ENCODE assay signal across 19 mouse cellular contexts in genomic region chr19:46998953-46999352, GRCm38 (mm10). TPM values are rescaled to one million over a fixed set of nuclear protein-coding genes. Genes with fewer than 3 reads are reported as not detected.
A peak's percentile ranks its signal among the peaks of the same experiment; 100 is the strongest.
DNase-seq lines count a peak whose midpoint lies in the region; ATAC-seq and TF ChIP-seq lines count a peak whose summit lies in the region.
"Had no signal": no experiment of that assay in that cellular context is flagged by ENCODE, and none has a peak within 500 bp of the region (broad histone marks: within the 10 kb centered on the region; RNA-seq: fewer than 3 reads in every experiment).

No protein-coding gene starts in this region.

- no peak overlapping the region for H3K9ac ChIP-seq in liver, embryonic 13.5 days
- no peak overlapping the region for H3K9ac ChIP-seq in liver, postnatal 0 days (replicated peaks)
- H3K9ac ChIP-seq: embryonic facial prominence, embryonic 12.5 days; forebrain, postnatal 0 days; heart, embryonic 12.5 days; hindbrain, embryonic 15.5 days had no signal

- peak; percentile 47 for ATAC-seq in liver, embryonic 13.5 days (ENCODE audit: low read depth)
- ATAC-seq in liver, postnatal 0 days, result 0 out of 2 replicates have a peak, but pooled peaks have one; percentile 48

- TF ChIP-seq CTCF in left cerebral cortex, adult 2 months (IDR thresholded peaks at IDR 0.05), result no peak
- no peak for TF ChIP-seq CTCF in liver, postnatal 0 days (IDR thresholded peaks at IDR 0.05; ENCODE audit: low read depth)

- H3K4me1 ChIP-seq in liver, embryonic 13.5 days (replicated peaks), result peaks cover 18% of the 10 kb centered on the region
- H3K4me1 ChIP-seq in liver, postnatal 0 days (ENCODE audit: insufficient read depth), result no peaks in the 10 kb centered on the region
- H3K4me1 ChIP-seq: embryonic facial prominence, embryonic 12.5 days; heart, embryonic 12.5 days; hindbrain, embryonic 10.5 days; hindbrain, embryonic 15.5 days had no signal

- peak overlapping the region; percentile 67; the same call in 1 of the 2 replicates for H3K27ac ChIP-seq in left cerebral cortex, adult 2 months
- H3K27ac ChIP-seq in liver, embryonic 13.5 days, result peak overlapping the region; percentile 81
- no peak overlapping the region for H3K27ac ChIP-seq in liver, postnatal 0 days (ENCODE audit: low read depth)
- H3K27ac ChIP-seq: embryonic facial prominence, embryonic 12.5 days; gastrocnemius, adult 2 months; hindbrain, embryonic 10.5 days; hindbrain, embryonic 15.5 days had no signal

- TF ChIP-seq EP300 in liver, postnatal 0 days (IDR thresholded peaks at IDR 0.05; ENCODE audit: low read depth), result 0 out of 2 replicates have a peak, but pooled peaks have one; percentile 28

- no peak for DNase-seq in left cerebral cortex, adult 2 months (ENCODE audit: extremely low spot score in 1 of 2, low spot score in 2 of 2)
- no peak for DNase-seq in left cerebral cortex, adult 18-20 months (ENCODE audit: low spot score in 2 of 2)
- DNase-seq in liver, embryonic 13.5 days, result no peak
- no peak for DNase-seq in liver, postnatal 0 days
- DNase-seq in right cerebral cortex, postnatal 14 days, result no peak
- DNase-seq in urinary bladder, adult 18-20 months (ENCODE audit: low spot score in 2 of 2), result no peak
- DNase-seq: adrenal gland, adult 8-10 months; adrenal gland, postnatal 36 days; cerebellum, postnatal 14 days; gastrocnemius, adult 2 months; gastrocnemius, postnatal 25 days had no signal

- intact Hi-C loops in left cerebral cortex, adult 2 months (cut with DNase I), result no loop called here

- WGBS in liver, embryonic 13.5 days (ENCODE audit: insufficient replicate concordance), result 34% methylated on average over 4 of the region's 4 CpGs
- 49% methylated on average over 4 of the region's 4 CpGs for WGBS in liver, postnatal 0 days (ENCODE audit: insufficient replicate concordance)

- no peaks in the 10 kb centered on the region for H3K36me3 ChIP-seq in liver, embryonic 13.5 days
- H3K36me3 ChIP-seq in liver, postnatal 0 days (replicated peaks; ENCODE audit: insufficient read depth, low read length), result no peaks in the 10 kb centered on the region
- H3K36me3 ChIP-seq: embryonic facial prominence, embryonic 12.5 days; heart, embryonic 12.5 days; hindbrain, embryonic 10.5 days; hindbrain, embryonic 15.5 days had no signal

- H3K27me3 ChIP-seq in liver, embryonic 13.5 days, result no peaks in the 10 kb centered on the region
- H3K27me3 ChIP-seq in liver, postnatal 0 days (ENCODE audit: insufficient read depth, low read length), result no peaks in the 10 kb centered on the region
- H3K27me3 ChIP-seq: CH12.LX; embryonic facial prominence, embryonic 12.5 days; heart, embryonic 12.5 days; hindbrain, embryonic 15.5 days had no signal

- H3K4me3 ChIP-seq in left cerebral cortex, adult 2 months, result no peak overlapping the region
- H3K4me3 ChIP-seq in liver, embryonic 13.5 days (replicated peaks), result no peak overlapping the region
- no peak overlapping the region for H3K4me3 ChIP-seq in liver, postnatal 0 days (ENCODE audit: low read depth, low read length)
- H3K4me3 ChIP-seq: embryonic facial prominence, embryonic 12.5 days; gastrocnemius, adult 2 months; heart, embryonic 12.5 days; hindbrain, embryonic 10.5 days; hindbrain, embryonic 15.5 days had no signal

- H3K4me2 ChIP-seq in liver, embryonic 13.5 days, result peak overlapping the region; percentile 43
- no peak overlapping the region for H3K4me2 ChIP-seq in liver, postnatal 0 days (ENCODE audit: low read depth, low read length)
- H3K4me2 ChIP-seq: embryonic facial prominence, embryonic 12.5 days; heart, embryonic 12.5 days; hindbrain, embryonic 15.5 days had no signal

- no peaks in the 10 kb centered on the region for H3K9me3 ChIP-seq in liver, embryonic 13.5 days (replicated peaks)
- H3K9me3 ChIP-seq in liver, postnatal 0 days (ENCODE audit: low read length), result no peaks in the 10 kb centered on the region
- H3K9me3 ChIP-seq: embryonic facial prominence, embryonic 12.5 days; heart, embryonic 12.5 days; hindbrain, embryonic 10.5 days; hindbrain, embryonic 15.5 days had no signal

RNA-seq across cellular contexts. Expression of gene Ina, which starts 15.5 kb away (rescaled TPM):
- 100 to 1,000 TPM; 219 to 227 TPM for total RNA-seq in left cerebral cortex, adult 2 months (2021)
- 100 to 1,000 TPM; 208 to 220 TPM for total RNA-seq in left cerebral cortex, adult 18-20 months (2021)
- polyA plus RNA-seq in liver, embryonic 13.5 days (2015; fragmentation: Nextera tagmentation; extraction: Ambion mirVana), result 0.58 and 0.71 TPM in 2 replicates
- not detected in 2 replicates for polyA plus RNA-seq in liver, postnatal 0 days (2015; fragmentation: Nextera tagmentation; extraction: Ambion mirVana)
- total RNA-seq: CH12.LX; gastrocnemius, adult 2 months; gastrocnemius, postnatal 25 days; granulocyte monocyte progenitor cell, adult 5-6 weeks; heart, postnatal 25 days had no signal

RNA-seq across cellular contexts. Expression of gene Nt5c2, which starts 16.0 kb away (rescaled TPM):
- total RNA-seq in left cerebral cortex, adult 2 months (2021), result 10 to 100 TPM; 73.7 to 82.1 TPM
- total RNA-seq in left cerebral cortex, adult 18-20 months (2021), result 10 to 100 TPM; 78.9 to 82.6 TPM
- polyA plus RNA-seq in liver, embryonic 13.5 days (2015; fragmentation: Nextera tagmentation; extraction: Ambion mirVana), result 61.0 and 69.1 TPM in 2 replicates
- 30.2 and 36.1 TPM in 2 replicates for polyA plus RNA-seq in liver, postnatal 0 days (2015; fragmentation: Nextera tagmentation; extraction: Ambion mirVana)

RNA-seq across cellular contexts. Expression of gene Pcgf6, which starts 51.8 kb away (rescaled TPM):
- total RNA-seq in left cerebral cortex, adult 2 months (2021), result 10 to 100 TPM; 20.0 to 20.1 TPM
- 10 to 100 TPM; 17.3 to 19.0 TPM for total RNA-seq in left cerebral cortex, adult 18-20 months (2021)
- polyA plus RNA-seq in liver, embryonic 13.5 days (2015; fragmentation: Nextera tagmentation; extraction: Ambion mirVana), result 11.3 and 13.7 TPM in 2 replicates
- polyA plus RNA-seq in liver, postnatal 0 days (2015; fragmentation: Nextera tagmentation; extraction: Ambion mirVana), result 7.7 and 8.0 TPM in 2 replicates
